Mouse (Mus musculus) left cerebral cortex, postnatal 10 days (tissue): Measurements from ENCODE around the gene Gnas. TPM values are rescaled to one million over a fixed set of nuclear protein-coding genes. Genes with fewer than 3 reads are reported as not detected.
"Not testable (repeated sequence)": the region's sequence is repeated elsewhere in the genome, so short reads cannot be mapped to it uniquely, and the experiment has no call there.

Source experiments
- DNase-seq, 2 experiments: peaks; one replicate each; pipeline ENCODE4 v3.0.0; 2021 to 2022; ENCODE audit warnings: low spot score in 2 of 2, mixed read lengths in 1 of 2; ENCODE audit errors: extremely low spot score in 1 of 2
- intact Hi-C: fragments of 180-260 bp; cut with DNase I; formaldehyde crosslinking; loops from one replicate; pipeline ENCODE4 v1.15.1; 2025
- total RNA-seq, 2 experiments: library from RNA; stranded (reverse); gene quantifications; 2 replicates each; pipeline ENCODE4 v1.2.3; 2021

Gene Gnas
- total RNA-seq, 2 experiments from 2014 or later, result 1,952 to 1,966 TPM

DNA sequence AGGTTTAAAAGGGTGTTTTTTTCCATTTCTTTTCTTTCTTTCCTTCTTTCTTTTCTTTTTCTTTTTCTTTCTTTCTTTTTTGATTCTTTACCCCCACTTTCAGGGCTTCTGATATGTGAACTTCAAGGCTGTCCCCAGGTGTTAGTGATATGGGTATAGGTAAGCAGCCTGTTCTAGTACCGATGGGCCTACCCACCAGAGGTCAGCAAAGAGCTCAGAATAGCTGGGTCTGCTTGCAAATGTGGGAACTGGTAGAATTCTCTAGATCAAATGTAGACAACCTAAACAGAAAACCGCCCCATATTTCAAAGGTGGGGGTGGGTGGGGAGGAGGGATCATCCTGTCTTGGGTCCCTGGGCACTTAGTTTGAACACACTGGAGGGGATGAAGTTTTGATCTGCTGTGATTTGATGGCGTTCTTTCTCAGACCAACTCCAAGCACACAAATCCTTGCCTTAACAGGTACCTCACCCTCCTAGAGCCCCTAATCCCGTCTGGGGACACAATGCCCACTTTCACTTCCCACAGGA, 28.1 kb downstream of the Gnas start:
- intact Hi-C loops, result loop anchor here (1.0 kb wide), 1 partner anchor 362 kb away; no protein-coding TSS in a partner anchor
- peak; percentile 79 to 80 for DNase-seq

GRCm38 (mm10) chr2:174312661-174313060, 28.5 kb downstream of the Gnas start:
- intact Hi-C loops, result loop anchor here (1.0 kb wide), 1 partner anchor 362 kb away; no protein-coding TSS in a partner anchor
- DNase-seq, result no peak

- intact Hi-C loops, result not testable (repeated sequence)
Observed at GRCm38 (mm10) chr2:174315445-174315844, 31.3 kb downstream of the Gnas start.

GRCm38 (mm10) chr2:174316661-174317060, 32.5 kb downstream of the Gnas start:
- no peak for DNase-seq
- intact Hi-C loops, result no loop called here

More at GRCm38 (mm10) chr2:174315445-174315844, 31.3 kb downstream of the Gnas start:
- DNase-seq, result not testable (repeated sequence)

GRCm38 (mm10) chr2:174325989-174326388, 41.9 kb downstream of the Gnas start:
- DNase-seq, result no peak
- intact Hi-C loops, result loop anchor here (5.0 kb wide), 2 partner anchors 206 to 346 kb away; no protein-coding TSS in a partner anchor

- no peak for DNase-seq
- intact Hi-C loops, result loop anchor here (5.0 kb wide), 2 partner anchors 206 to 346 kb away; no protein-coding TSS in a partner anchor
Observed at GRCm38 (mm10) chr2:174326481-174326880, 42.4 kb downstream of the Gnas start.

GRCm38 (mm10) chr2:174327295-174327981, 43.3 kb downstream of the Gnas start:
- peak; percentile 64 to 83 for DNase-seq
- intact Hi-C loops, result loop anchor here (5.0 kb wide), 2 partner anchors 205 to 345 kb away; no protein-coding TSS in a partner anchor

GRCm38 (mm10) chr2:174328358-174328905, 44.3 kb downstream of the Gnas start:
- intact Hi-C loops, result loop anchor here (5.0 kb wide), 2 partner anchors 204 to 344 kb away; no protein-coding TSS in a partner anchor
- peak in 1 of 2 experiments; percentile 50 for DNase-seq

DNA sequence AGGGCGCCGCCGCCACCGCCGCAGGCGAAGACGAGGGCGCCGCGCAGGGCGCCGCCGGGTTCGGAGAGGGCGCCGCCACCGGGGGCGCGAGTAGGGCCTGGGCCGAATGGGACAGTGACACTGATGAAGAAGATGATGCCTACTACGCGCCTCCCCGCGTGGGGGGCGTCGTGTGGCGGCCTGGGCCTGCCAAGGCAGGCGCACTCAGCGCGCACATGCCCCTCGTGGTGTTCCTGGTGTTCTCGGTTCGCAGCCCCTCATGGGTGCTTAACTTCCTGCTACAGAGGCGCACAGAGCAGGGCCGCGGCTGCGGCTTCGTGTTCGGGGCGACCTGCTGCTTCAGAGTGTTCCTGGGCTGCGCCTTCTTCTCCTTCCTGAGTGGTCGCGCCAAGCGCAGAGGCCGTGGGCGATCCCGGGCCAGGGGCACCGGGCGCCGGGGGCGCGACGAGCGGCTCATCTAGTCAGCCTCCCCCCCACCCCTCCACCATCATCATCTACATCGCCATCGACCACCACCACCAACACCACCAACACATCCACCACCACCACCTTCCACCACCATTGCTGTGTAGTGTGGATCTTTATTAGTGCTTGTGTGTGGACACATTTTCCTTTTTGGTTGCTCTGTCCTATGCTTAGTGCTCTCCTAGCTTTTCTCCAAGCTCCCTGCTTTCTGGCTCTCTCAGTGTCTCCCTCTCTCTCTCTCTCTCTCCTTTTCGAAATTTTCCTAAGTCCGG, 45.0 kb downstream of the Gnas start:
- peak in 1 of 2 experiments; percentile 63 for DNase-seq
- intact Hi-C loops, result loop anchor here (5.0 kb wide), 2 partner anchors 203 to 343 kb away; no protein-coding TSS in a partner anchor

- intact Hi-C loops, result loop anchor here (5.0 kb wide), 4 partner anchors 87 to 342 kb away; partner anchors contain the start of gene Nelfcd
- DNase-seq, result peak; percentile 63 to 93
Observed at GRCm38 (mm10) chr2:174329663-174330615, 45.8 kb downstream of the Gnas start.

GRCm38 (mm10) chr2:174330616-174331191, 46.6 kb downstream of the Gnas start:
- peak in 1 of 2 experiments; percentile 88 for DNase-seq
- intact Hi-C loops, result loop anchor here (5.0 kb wide), 2 partner anchors 87 to 137 kb away; partner anchors contain the start of gene Nelfcd

DNA sequence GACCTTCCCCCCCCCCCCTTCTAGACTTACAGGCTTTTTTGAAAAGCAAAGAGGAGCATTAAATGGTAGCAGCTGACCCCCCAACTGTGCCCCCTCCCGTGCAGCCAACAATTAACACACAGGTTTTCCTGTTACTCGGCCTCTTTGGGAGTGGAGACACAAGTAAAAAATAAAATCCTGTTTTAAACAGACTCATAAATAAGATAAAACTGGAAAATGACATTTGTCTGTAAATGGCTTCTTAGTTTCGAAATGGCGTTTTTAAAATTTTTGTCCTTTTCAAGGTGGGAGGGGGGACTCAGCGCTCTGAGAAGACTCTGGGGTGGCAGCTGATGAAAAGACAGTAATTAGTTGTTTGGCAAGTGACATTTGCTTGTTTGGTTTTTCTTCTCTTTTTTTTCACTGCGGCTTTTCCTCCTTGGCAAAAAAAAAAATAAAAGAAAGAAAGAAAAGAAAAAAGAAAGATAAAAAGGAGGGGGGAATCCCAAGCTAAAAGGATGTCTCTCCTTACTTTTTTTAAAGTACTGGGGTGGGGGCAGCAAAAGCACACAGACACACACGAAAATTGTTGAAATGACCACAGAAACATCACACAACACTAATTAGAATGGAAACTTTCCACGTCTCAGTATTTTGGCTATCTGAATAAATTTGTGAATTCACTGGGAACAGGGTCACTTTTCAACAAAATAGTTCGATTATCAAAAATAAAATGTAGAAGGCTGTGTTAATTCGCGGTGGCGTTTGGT, 47.3 kb downstream of the Gnas start:
- intact Hi-C loops, result loop anchor here (5.0 kb wide), 2 partner anchors 86 to 136 kb away; partner anchors contain the start of gene Nelfcd
- no peak for DNase-seq

DNA sequence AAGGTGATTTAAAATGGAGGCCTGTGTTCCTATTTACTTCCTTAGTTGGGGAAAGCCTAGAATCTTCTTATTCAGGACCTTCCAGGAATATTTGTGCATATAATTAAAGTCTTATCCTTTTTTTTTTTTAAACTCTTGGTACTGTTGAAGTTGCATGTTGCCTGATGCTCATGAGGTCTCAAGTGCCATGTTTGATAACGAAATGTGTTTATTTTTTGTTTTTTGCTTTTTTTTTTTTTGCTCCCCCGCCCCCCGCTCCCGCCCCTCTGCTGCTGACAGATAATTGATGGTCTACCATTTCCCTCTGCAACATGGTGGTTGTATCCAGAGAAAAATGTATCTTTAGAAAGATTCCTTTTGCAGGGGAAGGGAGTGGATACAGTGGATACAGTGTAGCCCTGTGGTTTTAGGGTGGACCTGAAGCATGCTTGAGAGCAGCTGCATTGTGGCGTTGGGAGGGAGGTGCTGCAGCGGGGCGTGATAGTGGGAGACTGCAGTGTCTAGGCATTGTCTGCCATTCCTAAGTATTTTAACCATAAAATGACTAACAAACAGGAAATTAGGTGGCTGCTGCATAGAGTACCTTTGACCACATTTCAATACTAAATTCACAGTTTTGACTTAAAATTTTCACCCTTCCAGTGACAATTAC, 49.2 kb downstream of the Gnas start:
- intact Hi-C loops, result loop anchor here (5.0 kb wide), 2 partner anchors 84 to 134 kb away; partner anchors contain the start of gene Nelfcd

DNA sequence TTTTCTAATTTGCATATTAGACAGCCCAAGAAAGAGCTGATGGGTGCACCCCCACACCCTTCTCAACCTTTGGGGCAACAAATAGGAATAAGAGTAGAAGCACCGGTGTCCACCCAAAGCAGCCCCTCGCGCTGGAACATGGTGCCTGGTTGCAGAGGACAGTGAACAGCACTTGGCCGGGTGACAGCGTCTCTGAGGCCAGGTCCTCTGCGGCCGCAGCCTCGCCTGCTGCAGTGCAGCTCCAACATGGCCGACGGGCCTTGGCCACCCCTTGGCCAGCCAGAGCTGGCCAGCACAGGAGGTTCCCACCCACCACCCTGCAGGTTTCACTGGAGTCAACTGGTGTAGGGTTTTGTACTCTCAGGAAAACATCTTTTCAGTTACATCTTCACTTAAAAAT, 50.3 kb downstream of the Gnas start:
- peak in 1 of 2 experiments; percentile 37 for DNase-seq
- intact Hi-C loops, result loop anchor here (5.0 kb wide), 2 partner anchors 83 to 133 kb away; partner anchors contain the start of gene Nelfcd

More for the DNA sequence above, 49.2 kb downstream of the Gnas start:
- no peak for DNase-seq

DNA sequence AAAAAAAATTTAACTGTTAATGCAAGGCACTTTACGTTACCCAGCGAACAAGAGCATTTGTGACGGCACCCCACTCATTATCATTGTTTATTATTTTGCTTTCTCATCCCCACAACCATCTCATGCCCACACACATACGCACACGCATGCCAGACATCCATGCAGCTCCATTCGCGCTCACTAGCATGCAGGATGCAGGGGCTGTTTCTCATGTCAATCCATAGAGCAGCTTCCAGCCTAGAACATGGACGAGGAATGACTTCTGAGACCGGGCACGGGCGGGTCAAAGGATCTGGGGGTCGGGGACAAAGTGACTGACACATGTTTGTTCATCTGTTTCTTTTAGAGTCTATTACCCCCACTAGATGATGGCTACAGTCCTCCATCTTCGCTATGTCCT, 53.2 kb downstream of the Gnas start:
- intact Hi-C loops, result no loop called here
- no peak for DNase-seq

DNA sequence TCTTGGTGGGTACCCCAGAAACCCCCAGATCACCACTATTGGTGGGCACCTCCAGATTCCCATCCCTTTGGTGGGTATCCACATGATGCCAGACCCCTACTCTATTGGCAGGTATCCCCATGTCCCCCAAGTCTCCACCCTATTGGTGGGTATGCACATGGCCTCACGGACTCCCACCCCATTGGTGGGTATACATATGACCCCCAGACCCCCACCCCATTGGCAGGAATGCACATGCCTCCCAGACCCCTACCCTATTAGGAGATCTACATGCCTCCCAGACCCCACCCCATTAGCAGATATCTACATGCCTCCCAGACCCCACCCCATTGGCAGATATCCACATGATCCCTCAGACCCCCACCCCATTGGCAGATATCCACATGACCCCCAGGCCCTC, 55.6 kb downstream of the Gnas start:
- intact Hi-C loops, result no loop called here
- DNase-seq, result peak in 1 of 2 experiments; percentile 38
